Mouse (Mus musculus) thymus, adult 2 months (tissue): Measurements from ENCODE around the gene Ppcdc.

Experiments
- CTCF ChIP-seq: fragments of 200-500 bp; IDR thresholded peaks from 2 replicates; pipeline ENCODE4 v1.5.1; 2012; ENCODE audit warnings: mild to moderate bottlenecking, control low read depth, low read length, moderate library complexity, borderline replicate concordance; ENCODE audit not compliant: control insufficient read depth, poor library complexity, insufficient read depth; ENCODE audit errors: extremely low read depth
- POLR2A ChIP-seq: fragments of 200-500 bp; IDR thresholded peaks from 2 replicates; pipeline ENCODE4 v1.6.1; 2012; ENCODE audit warnings: mild to moderate bottlenecking, low read length, control low read depth, moderate library complexity; ENCODE audit not compliant: control insufficient read depth, poor library complexity, insufficient read depth; ENCODE audit errors: extremely low read depth

DNA sequence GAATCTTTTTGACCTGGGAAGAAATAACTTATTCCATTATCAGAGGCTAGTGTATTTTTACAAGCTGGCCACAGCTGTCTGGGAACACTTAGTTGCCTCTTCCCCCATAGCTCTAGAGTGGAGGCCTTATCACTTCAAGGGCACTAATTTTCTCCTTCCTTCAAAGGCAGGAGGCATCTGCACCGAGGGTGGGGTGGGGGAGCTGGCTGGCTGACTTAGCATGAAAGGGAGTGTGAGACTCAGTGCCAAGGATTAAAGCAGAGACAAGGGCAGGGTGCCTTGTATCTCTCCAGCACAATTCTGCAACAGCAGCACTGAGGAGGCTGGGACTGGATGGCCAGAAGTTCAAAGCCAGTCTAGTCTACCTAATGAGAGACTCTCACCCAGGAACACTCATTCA lies 50.8 kb downstream of the Ppcdc start:
- TF ChIP-seq CTCF (no peak), POLR2A (no peak)
